Mouse (Mus musculus) midbrain, postnatal 0 days (tissue): ENCODE measurements at regions not wholly inside any gene's neighbourhood (a gene's known extent, or its start where the extent isn't known, plus 50 kb on each side); places are given as distances from the start of the nearest gene placed in this dataset.

Experiments
- ATAC-seq: fragments of 200-750 bp; cut with Nextera tagmentation; 2 replicates; pipeline ENCODE4 v1.8.0; 2017; ENCODE audit warnings: moderate number of reproducible peaks, mild to moderate bottlenecking, moderate TSS enrichment, moderate library complexity; ENCODE audit not compliant: low FRiP score
- DNase-seq: peaks from one replicate; pipeline ENCODE4 v3.0.0-alpha.2; 2015; ENCODE audit warnings: low spot score
- H3K27ac ChIP-seq: fragments of 300-500 bp; sonication (generic); 2 replicates; pipeline ENCODE4 v1.5.1; 2014; ENCODE audit warnings: low read depth, mild to moderate bottlenecking, low read length, mixed read lengths
- H3K27me3 ChIP-seq: fragments of 300-500 bp; sonication (generic); 2 replicates; pipeline ENCODE4 v1.6.1; 2014; ENCODE audit warnings: low read length, control low read depth, mixed read lengths; ENCODE audit not compliant: insufficient read depth
- H3K36me3 ChIP-seq: fragments of 300-500 bp; sonication (generic); 2 replicates; pipeline ENCODE4 v1.6.1; 2014; ENCODE audit warnings: low read length, control low read depth, mixed read lengths; ENCODE audit not compliant: insufficient read depth
- H3K4me1 ChIP-seq: fragments of 300-500 bp; sonication (generic); 2 replicates; pipeline ENCODE4 v1.6.1; 2014; ENCODE audit warnings: mild to moderate bottlenecking, control low read depth, antibody characterized with exemption, low read length, mixed read lengths; ENCODE audit not compliant: insufficient read depth
- H3K4me2 ChIP-seq: fragments of 300-500 bp; sonication (generic); 2 replicates; pipeline ENCODE4 v1.6.1; 2014; ENCODE audit warnings: low read depth, mild to moderate bottlenecking, low read length, mixed read lengths; ENCODE audit not compliant: poor library complexity, severe bottlenecking
- H3K4me3 ChIP-seq: fragments of 300-500 bp; sonication (generic); 2 replicates; pipeline ENCODE4 v1.5.1; 2014; ENCODE audit warnings: low read depth, mild to moderate bottlenecking, low read length, moderate library complexity
- H3K9ac ChIP-seq: fragments of 300-500 bp; sonication (generic); replicated peaks from 2 replicates; pipeline ENCODE4 v1.6.1; 2014; ENCODE audit warnings: mild to moderate bottlenecking, low read length, moderate library complexity, mixed read lengths; ENCODE audit not compliant: poor library complexity, severe bottlenecking
- H3K9me3 ChIP-seq: fragments of 300-500 bp; sonication (generic); 2 replicates; pipeline ENCODE4 v1.6.1; 2016; ENCODE audit warnings: low read length, control low read depth
- CTCF ChIP-seq: IDR thresholded peaks from 2 replicates; pipeline ENCODE4 v1.5.1; 2016; ENCODE audit warnings: antibody characterized with exemption, mild to moderate bottlenecking
- WGBS: fragments of 180-500 bp; shearing (Covaris S2); extraction: QIAGEN DNeasy Blood & Tissue Kit; methylation state at CpG from one replicate; pipeline ENCODE4 v1.1.7; 2014; 5-methylcytosine and 5-hydroxymethylcytosine counted together

DNA sequence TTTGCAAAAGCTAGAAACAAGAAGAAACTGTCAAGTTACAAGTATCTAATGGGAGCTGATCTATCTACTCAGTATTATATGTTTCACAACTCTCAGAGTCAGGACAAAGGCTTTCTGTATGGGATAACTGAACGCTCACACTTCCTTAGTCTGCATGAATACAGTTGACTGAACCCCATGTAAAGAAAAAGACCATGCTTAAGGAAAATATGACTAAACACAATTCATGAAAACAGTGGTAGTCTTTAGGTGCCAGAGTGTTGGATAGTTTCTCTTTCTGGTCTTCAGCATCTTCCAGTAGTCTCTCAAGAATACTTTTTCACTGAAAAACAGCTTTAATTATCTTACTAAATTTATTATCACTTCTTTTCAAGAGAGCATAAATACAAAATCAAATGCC lies 78.7 kb upstream of the Klf6 start:
- no peaks in the 10 kb centered on the region for H3K36me3 ChIP-seq
- H3K27ac ChIP-seq, result no peak overlapping the region
- DNase-seq (no peak), ATAC-seq (no peak)
- no peaks in the 10 kb centered on the region for H3K4me1 ChIP-seq
- WGBS, result 91% methylated on average over 1 of the region's 1 CpGs
- H3K4me2 ChIP-seq, result no peak overlapping the region
- TF ChIP-seq CTCF, result no peak
- no peaks in the 10 kb centered on the region for H3K27me3 ChIP-seq
- H3K4me3 ChIP-seq, result no peak overlapping the region
- H3K9ac ChIP-seq, result no peak overlapping the region
- H3K9me3 ChIP-seq, result no peaks in the 10 kb centered on the region

DNA sequence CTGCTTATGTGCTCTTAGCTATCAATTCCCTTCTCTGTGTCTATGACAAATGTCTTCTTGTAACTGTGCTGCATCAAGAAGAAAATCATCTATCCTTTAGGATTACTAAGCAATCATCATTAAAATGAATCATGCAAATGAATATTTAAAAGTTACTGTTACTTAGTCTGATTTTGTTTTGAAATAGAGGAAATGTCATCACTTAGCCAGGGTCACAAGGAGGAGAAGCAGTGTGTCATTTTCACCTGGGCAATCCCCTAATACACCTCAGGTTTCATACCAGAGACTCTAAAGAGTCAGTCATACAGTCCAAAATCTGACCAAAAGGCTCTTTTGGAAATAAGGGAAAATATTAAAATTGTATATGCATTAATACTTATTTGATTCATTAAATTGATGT lies 74.2 kb upstream of the Klf6 start:
- Histone ChIP-seq H3K9me3 (no peaks in the 10 kb centered on the region), H3K4me2 (no peak overlapping the region), H3K4me1 (no peaks in the 10 kb centered on the region), H3K27me3 (no peaks in the 10 kb centered on the region), H3K9ac (no peak overlapping the region), H3K4me3 (no peak overlapping the region), H3K27ac (no peak overlapping the region), H3K36me3 (no peaks in the 10 kb centered on the region)
- no peak for TF ChIP-seq CTCF
- ATAC-seq, result no peak
- no peak for DNase-seq

DNA sequence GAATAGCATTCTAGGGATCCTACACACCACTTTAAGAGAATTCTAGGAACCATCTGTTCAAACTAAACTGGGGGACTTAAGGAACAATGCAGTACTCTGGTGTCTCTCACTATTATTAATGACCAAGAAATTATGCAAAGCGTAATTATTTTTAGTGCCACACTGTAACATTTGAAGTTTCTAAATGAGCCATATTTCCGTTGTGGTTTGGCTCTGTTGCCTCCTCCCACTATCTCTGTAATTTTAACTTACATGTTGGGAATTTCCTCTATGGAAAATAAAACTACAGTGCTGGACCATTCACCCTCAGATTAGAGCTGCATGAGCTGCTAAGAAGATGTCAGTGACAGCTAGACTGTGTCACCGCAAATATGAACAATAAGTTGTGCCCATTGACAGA lies 72.0 kb upstream of the Klf6 start:
- ATAC-seq (no peak), DNase-seq (no peak)
- H3K27ac ChIP-seq, result no peak overlapping the region
- H3K36me3 ChIP-seq, result no peaks in the 10 kb centered on the region
- no peak for TF ChIP-seq CTCF
- no peaks in the 10 kb centered on the region for H3K4me1 ChIP-seq
- H3K4me3 ChIP-seq, result no peak overlapping the region
- no peaks in the 10 kb centered on the region for H3K9me3 ChIP-seq
- whole genome bisulfite sequencing, result 88% methylated on average over 3 of the region's 3 CpGs
- H3K9ac ChIP-seq, result no peak overlapping the region
- H3K27me3 ChIP-seq, result no peaks in the 10 kb centered on the region
- no peak overlapping the region for H3K4me2 ChIP-seq

DNA sequence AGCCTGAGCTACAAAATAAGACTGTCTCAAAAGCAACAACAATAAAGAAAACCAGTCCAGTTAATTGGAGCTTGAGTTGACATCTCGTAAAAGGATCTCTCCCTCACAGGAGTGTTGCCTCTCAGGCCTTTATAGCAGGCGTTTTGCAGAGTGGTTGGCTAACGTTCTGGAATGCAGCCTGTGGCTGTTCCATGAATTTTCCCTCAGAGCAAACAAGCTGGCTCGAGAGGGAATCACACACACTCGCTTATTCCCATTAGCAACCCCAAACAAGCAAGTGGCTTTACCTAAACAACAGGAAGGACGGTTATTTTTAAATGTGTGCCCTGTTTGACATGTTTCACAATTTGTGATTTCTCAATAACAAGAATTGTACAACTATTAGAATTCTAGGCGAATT lies 59.2 kb upstream of the Klf6 start:
- DNase-seq, result no peak
- no peak overlapping the region for H3K9ac ChIP-seq
- H3K27ac ChIP-seq, result no peak overlapping the region
- WGBS, result 58% methylated on average over 7 of the region's 7 CpGs
- H3K27me3 ChIP-seq, result no peaks in the 10 kb centered on the region
- no peaks in the 10 kb centered on the region for H3K9me3 ChIP-seq
- no peaks in the 10 kb centered on the region for H3K4me1 ChIP-seq
- TF ChIP-seq CTCF, result no peak
- no peak for ATAC-seq
- H3K4me3 ChIP-seq, result no peak overlapping the region
- no peak overlapping the region for H3K4me2 ChIP-seq
- no peaks in the 10 kb centered on the region for H3K36me3 ChIP-seq

DNA sequence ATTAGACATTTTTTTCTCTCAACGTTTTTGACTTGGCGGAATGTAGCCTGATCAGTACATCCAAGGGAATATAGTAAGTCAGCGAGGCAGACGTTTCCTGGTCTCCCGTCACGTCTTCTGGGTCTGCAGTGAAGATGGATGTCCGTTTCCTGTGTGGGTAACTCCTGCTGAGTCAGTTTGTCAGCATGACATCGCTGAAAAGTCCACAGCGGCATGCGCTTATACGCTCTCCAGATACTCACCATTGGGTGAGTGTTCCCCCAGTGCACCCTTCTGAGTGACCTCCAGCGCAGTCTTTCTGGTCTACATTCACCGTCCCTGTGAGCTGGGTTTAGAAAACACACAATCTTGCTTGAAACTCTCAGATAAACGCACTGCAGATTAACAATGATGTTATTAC lies 58.5 kb upstream of the Klf6 start:
- Histone ChIP-seq H3K36me3 (no peaks in the 10 kb centered on the region), H3K4me3 (no peak overlapping the region), H3K27ac (no peak overlapping the region), H3K4me2 (no peak overlapping the region), H3K9ac (no peak overlapping the region), H3K27me3 (no peaks in the 10 kb centered on the region), H3K4me1 (no peaks in the 10 kb centered on the region), H3K9me3 (no peaks in the 10 kb centered on the region)
- WGBS, result 77% methylated on average over 14 of the region's 14 CpGs
- no peak for TF ChIP-seq CTCF
- DNase-seq (no peak), ATAC-seq (no peak)

DNA sequence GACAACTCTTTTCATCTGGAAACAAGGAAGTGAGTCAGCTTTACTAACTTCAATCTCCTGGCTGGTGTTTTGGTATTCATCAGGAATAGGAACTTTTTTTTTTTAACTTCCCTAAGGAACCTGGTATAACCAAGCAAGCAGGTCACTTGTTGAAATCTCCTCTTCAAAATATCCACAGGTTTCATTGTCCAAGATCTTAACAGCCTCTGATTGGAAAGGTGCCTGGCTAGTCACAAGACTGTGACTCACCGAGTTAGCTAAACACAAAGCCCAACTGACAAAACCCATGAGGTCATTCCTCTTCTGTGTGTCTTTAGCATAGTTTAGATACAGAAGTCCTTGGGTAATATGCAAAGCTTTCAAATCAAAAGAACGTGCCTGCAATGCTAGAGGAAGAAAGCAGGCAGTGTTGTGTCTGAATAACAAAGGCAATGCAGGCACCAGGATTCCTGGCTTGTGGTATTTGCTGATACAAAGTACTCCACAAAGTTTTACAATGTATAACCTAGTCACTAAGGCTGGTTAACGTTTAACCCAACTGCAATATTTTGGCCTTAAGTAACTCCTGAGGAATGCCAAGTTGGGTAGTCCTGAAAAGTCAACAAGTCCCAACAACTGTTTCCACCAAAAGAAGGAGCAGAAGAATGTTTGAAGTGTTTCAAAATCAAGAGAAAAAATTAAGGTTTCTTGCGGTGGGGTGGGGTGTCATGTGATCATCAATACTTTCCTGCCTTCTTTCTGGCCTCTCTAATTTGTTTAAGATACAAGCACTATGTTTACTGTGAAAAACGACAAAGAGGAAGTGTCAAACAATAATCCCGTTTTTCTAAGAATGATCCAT lies 57.5 kb upstream of the Klf6 start:
- Histone ChIP-seq H3K27me3 (no peaks in the 10 kb centered on the region), H3K27ac (no peak overlapping the region), H3K36me3 (no peaks in the 10 kb centered on the region), H3K4me2 (no peak overlapping the region), H3K9ac (no peak overlapping the region), H3K4me1 (no peaks in the 10 kb centered on the region), H3K9me3 (no peaks in the 10 kb centered on the region), H3K4me3 (no peak overlapping the region)
- 16% methylated on average over 6 of the region's 6 CpGs for WGBS
- no peak for TF ChIP-seq CTCF
- DNase-seq (no peak), ATAC-seq (no peak)
